Mouse (Mus musculus): ENCODE measurements around the gene Rras.

DNA sequence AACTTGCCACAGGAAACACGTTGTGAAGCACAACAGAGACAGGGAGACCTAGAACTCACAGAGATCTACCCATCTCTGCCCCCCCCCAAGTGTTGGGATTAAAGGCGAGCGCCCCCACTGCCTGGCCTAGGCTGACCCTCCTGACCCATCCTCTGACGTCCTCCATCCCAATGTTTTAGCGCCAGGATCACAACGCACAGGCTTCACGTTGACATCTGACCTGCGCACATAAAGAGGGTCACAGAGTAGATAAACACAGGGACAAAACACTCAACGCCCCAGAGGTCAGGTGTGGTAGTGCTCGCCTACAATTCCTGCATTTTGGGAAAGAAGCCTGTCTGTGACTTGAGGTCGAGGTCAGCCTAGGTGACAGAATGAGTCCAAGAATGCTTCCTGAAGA lies 18.9 kb downstream of the Rras start:
- TF ChIP-seq CTCF (IDR thresholded peaks at IDR 0.05; ENCODE audit: control insufficient read depth, insufficient read depth, insufficient read length) (no peak), USF1 (IDR thresholded peaks at IDR 0.05; ENCODE audit: low read depth) (no peak), MAX (IDR thresholded peaks at IDR 0.05) (no peak), MYOD1 (IDR thresholded peaks at IDR 0.05; ENCODE audit: control insufficient read depth, insufficient read length, low read depth) (no peak), CEBPB (IDR thresholded peaks at IDR 0.05; ENCODE audit: low read depth) (no peak)

All from C2C12 (cell line).